Mouse (Mus musculus): ENCODE results near the gene Dpagt1. TPM values are rescaled to one million over a fixed set of nuclear protein-coding genes. Genes with fewer than 3 reads are reported as not detected.
"Not testable (repeated sequence)": the region's sequence is repeated elsewhere in the genome, so short reads cannot be mapped to it uniquely, and the experiment has no call there.

Dpagt1 gene
- polyA plus RNA-seq, 1 experiment, result 0.15 TPM

DNA sequence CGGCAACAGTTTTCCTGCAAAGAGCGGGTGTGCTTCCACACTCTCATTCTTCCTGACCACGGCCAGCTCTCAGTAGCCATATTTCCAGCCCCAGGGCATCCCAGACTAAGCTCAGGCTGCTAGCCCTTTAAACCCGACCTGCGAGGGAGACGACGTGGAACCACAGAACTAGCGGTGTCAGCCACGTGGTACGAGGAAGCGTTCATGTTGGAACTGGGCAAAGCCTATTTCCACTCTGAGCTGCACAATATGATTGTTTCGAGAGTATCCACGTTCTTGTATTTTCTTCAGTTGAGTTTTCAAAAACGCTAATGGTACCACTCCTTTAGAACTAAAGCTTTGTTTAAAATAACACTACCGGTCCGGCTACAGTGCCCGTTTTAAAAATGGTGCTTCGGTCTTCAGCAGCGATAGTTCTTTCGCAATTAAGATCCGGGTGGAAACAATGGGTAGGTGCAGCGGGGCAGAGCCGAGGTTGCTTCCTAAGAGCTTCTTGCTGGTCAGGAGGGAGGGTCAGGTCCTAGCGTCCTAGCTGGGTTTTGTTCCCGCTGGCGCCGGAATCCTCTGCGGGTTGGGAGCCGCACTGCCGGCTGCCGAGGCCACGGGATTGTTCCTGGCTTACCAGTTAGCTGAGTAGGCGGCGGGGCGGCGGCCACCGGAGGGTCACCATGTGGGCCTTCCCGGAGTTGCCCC lies 698 bp downstream of the Dpagt1 start:
- Histone ChIP-seq H3K4me3 (replicated peaks) (peak overlapping the region; percentile 84), H3K27me3 (ENCODE audit: control insufficient read depth) (no peaks in the 10 kb centered on the region), H3K4me1 (ENCODE audit: control insufficient read depth) (peaks cover 43% of the 10 kb centered on the region), H3K9me3 (ENCODE audit: control insufficient read depth, low read length) (no peaks in the 10 kb centered on the region), H3K36me3 (ENCODE audit: control insufficient read depth) (peaks cover 37% of the 10 kb centered on the region)
- TF ChIP-seq GATA1 (IDR thresholded peaks at IDR 0.05; ENCODE audit: low read length) (no peak), TAL1 (IDR thresholded peaks at IDR 0.05; ENCODE audit: low read length) (no peak)

DNA sequence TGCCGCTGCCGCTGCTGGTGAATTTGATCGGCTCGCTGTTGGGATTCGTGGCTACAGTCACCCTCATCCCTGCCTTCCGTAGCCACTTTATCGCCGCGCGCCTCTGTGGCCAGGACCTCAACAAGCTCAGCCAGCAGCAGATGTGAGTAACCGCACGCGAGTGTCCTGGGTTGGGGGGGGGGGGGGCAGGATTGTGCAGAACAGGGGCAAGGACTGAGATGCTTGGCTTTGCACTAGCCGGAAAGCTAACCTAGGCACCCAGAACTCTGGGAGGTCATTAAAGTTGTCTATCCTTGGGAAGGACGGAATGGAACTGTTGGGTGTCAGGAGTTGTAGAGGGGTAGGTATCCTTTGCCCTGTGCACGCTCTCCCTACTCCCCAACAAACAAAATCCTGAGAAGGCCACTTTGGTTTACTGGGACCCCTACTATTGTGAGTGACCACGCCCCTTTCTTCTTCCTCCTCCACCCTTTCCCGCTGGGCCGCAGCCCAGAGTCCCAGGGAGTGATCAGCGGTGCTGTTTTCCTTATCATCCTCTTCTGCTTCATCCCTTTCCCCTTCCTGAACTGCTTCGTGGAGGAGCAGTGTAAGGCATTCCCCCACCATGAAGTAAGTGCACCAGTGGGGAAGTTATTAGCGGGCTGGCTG lies 1.4 kb downstream of the Dpagt1 start:
- TF ChIP-seq TAL1 (IDR thresholded peaks at IDR 0.05; ENCODE audit: low read length) (no peak), GATA1 (IDR thresholded peaks at IDR 0.05; ENCODE audit: low read length) (no peak)
- Histone ChIP-seq H3K27me3 (ENCODE audit: control insufficient read depth) (no peaks in the 10 kb centered on the region), H3K9me3 (ENCODE audit: control insufficient read depth, low read length) (no peaks in the 10 kb centered on the region), H3K36me3 (ENCODE audit: control insufficient read depth) (peaks cover 43% of the 10 kb centered on the region), H3K4me3 (replicated peaks) (peak overlapping the region; percentile 84), H3K4me1 (ENCODE audit: control insufficient read depth) (peaks cover 44% of the 10 kb centered on the region)

DNA sequence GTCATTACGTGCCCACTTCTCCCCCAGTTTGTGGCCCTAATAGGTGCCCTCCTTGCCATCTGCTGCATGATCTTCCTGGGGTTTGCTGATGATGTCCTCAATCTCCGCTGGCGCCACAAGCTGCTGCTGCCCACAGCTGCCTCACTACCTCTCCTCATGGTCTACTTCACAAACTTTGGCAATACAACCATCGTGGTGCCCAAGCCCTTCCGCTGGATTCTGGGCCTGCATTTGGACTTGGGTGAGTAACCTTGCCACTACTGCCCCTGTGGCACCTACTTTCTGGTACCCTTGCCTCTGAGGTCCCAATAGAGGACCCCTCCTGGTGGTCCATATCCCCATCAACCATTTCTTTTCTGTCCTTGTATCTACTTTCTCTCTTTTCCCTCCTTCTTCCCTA lies 2.1 kb downstream of the Dpagt1 start:
- no peak for TF ChIP-seq GATA1 (IDR thresholded peaks at IDR 0.05; ENCODE audit: low read length)
- no peak for TF ChIP-seq TAL1 (IDR thresholded peaks at IDR 0.05; ENCODE audit: low read length)
- Histone ChIP-seq H3K4me1 (ENCODE audit: control insufficient read depth) (peaks cover 51% of the 10 kb centered on the region), H3K27me3 (ENCODE audit: control insufficient read depth) (no peaks in the 10 kb centered on the region), H3K9me3 (ENCODE audit: control insufficient read depth, low read length) (no peaks in the 10 kb centered on the region), H3K4me3 (replicated peaks) (peak overlapping the region; percentile 84), H3K36me3 (ENCODE audit: control insufficient read depth) (peaks cover 51% of the 10 kb centered on the region)

DNA sequence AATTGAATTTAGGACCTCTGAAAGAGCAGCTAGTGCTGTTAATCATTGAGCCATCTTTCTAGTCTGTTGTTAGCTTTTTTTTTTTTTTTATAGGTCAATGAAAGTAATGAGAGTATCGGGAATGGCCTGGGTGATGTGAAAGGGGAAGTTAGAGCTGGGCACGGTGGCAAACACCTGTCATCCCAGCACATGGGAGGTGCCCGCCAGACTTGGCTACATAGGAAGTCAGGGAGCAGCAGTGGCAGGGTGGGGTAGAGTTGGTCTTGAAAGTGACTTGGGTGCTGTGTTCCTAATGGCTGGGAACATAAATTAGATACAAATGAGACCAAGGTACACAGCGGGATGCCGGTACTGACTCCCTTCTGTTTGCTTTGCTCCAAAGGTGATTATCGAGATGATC lies 4.9 kb downstream of the Dpagt1 start:
- TF ChIP-seq TAL1 (IDR thresholded peaks at IDR 0.05; ENCODE audit: low read length) (no peak), GATA1 (IDR thresholded peaks at IDR 0.05; ENCODE audit: low read length) (no peak)
- Histone ChIP-seq H3K9me3 (ENCODE audit: control insufficient read depth, low read length) (peaks cover 3% of the 10 kb centered on the region; the same call in 1 of the 2 replicates), H3K4me3 (replicated peaks) (no peak overlapping the region), H3K36me3 (ENCODE audit: control insufficient read depth) (peaks cover 75% of the 10 kb centered on the region), H3K27me3 (ENCODE audit: control insufficient read depth) (no peaks in the 10 kb centered on the region), H3K4me1 (ENCODE audit: control insufficient read depth) (peaks cover 53% of the 10 kb centered on the region)

DNA sequence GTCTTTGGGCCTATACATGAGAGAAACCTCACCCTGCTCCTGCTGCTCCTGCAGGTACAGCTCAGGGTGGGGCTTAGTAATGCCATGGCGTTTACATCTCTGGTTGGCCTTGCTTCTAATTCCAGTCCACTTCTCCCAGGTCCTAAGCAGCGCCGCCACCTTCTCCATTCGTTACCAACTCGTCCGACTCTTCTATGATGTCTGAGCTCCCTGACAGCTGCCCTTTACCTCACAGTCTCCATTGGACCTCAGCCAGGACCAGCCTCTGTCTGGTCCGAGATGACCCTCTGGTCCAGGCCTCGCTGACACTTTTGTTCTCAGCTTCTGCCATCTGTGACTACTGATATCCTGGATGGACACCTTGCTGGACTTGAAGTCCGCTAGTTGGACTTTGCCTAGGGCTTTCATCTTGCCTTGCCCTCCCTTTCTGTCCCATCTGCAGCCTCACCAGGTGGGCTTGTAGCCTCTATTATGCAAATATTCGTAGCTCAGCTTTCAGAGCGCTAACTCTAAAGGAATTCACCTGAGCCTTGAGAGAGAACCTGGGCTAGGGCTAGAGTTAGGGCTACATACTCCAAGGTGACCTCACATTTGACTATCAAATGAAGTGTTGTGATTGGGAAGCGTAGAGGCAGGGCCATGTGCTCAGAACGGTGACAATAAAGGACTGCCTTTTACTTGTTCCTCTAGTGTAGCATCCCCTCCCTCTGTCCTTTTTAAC lies 7.3 kb downstream of the Dpagt1 start:
- peak overlapping the region; percentile 70 for H3K4me3 ChIP-seq (replicated peaks)
- TF ChIP-seq GATA1 (IDR thresholded peaks at IDR 0.05; ENCODE audit: low read length) (no peak), TAL1 (IDR thresholded peaks at IDR 0.05; ENCODE audit: low read length) (no peak)
- H3K36me3 ChIP-seq (ENCODE audit: control insufficient read depth), result peaks cover 95% of the 10 kb centered on the region
- no peaks in the 10 kb centered on the region for H3K27me3 ChIP-seq (ENCODE audit: control insufficient read depth)
- H3K4me1 ChIP-seq (ENCODE audit: control insufficient read depth), result peaks cover 48% of the 10 kb centered on the region
- peaks cover 3% of the 10 kb centered on the region; the same call in 1 of the 2 replicates for H3K9me3 ChIP-seq (ENCODE audit: control insufficient read depth, low read length)

DNA sequence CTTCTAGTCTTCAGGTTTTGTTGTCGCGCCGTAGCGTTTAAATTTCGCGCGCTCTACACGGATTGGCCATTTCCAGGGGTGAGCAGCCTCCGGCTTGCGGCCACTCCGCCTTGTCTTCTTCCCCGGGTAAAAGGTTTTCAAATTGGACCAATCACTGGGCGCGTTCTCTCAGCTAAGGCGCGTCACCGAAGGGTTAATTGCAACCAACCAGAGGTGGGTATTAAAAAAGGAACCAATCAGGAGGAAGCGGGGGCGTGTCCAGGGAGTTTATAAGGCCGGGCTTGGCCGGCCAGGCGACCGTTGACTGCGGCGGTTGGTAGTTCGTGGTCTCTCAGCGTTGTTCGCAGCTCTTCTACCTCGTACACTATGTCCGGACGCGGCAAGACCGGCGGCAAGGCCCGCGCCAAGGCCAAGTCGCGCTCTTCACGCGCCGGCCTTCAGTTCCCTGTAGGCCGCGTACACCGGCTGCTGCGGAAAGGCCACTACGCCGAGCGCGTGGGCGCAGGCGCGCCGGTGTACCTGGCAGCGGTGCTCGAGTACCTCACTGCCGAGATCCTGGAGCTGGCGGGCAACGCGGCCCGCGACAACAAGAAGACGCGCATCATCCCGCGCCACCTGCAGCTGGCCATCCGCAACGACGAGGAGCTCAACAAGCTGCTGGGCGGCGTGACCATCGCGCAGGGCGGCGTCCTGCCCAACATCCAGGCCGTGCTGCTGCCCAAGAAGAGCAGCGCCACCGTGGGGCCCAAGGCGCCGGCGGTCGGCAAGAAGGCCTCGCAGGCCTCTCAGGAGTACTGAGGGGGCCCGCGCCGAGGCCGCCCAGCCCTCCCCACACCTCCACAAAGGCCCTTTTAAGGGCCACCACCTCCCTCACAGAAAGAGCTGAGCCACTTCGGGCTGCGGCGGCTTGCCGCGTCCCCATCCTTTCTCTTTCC lies 8.8 kb downstream of the Dpagt1 start, which contains the start of gene H2afx:
Gene H2afx (plus strand): TSS at position 299 of the 935 bp plus-strand sequence.
- Histone ChIP-seq H3K9me3 (ENCODE audit: control insufficient read depth, low read length) (peaks cover 3% of the 10 kb centered on the region; the same call in 1 of the 2 replicates), H3K4me3 (replicated peaks) (peak within 1 kb of the TSS; percentile 70), H3K27me3 (ENCODE audit: control insufficient read depth) (no peaks in the 10 kb centered on the region), H3K36me3 (ENCODE audit: control insufficient read depth) (peaks cover 96% of the 10 kb centered on the region), H3K4me1 (ENCODE audit: control insufficient read depth) (peaks cover 55% of the 10 kb centered on the region)
- TF ChIP-seq TAL1 (IDR thresholded peaks at IDR 0.05; ENCODE audit: low read length) (no peak), GATA1 (IDR thresholded peaks at IDR 0.05; ENCODE audit: low read length) (no peak)

DNA sequence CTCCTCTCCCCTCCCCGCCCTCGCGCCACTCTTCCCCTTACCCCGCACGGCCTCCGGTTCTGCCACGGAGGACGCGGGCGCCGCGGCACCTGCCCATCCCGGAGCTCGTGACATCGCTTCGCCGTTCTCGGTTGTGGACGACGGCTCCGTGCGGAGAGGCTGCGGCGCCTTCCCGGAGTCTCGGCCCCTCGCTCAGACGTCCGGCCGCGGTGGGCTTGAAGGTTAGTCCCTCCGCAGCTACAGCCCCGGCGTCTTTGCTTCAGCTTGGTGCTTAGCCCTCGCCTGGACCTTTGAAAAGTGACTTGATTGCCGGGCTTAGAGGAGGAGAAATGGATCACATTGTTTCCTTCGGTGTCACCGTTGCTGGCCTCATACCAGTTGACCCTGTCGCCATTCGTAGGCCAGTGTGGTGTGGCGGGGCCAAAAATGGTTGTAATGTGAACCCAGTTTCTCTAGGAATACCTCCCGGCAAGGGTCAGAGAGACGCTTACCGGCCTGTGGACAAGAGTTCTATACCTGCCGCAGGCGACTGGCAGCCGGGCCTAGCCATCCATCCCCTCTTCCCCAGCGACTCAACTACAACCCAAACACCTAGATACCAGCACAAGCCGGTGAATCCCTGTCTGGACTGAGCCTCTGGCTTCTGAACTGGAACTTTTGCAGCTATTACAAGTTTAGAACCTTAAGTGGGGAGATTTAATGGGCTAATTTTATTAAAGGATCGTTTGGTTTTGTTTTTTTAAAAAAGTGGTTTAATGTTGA lies 9.7 kb downstream of the Dpagt1 start:
- no peak for TF ChIP-seq TAL1 (IDR thresholded peaks at IDR 0.05; ENCODE audit: low read length)
- TF ChIP-seq GATA1 (IDR thresholded peaks at IDR 0.05; ENCODE audit: low read length), result no peak
- no peaks in the 10 kb centered on the region for H3K27me3 ChIP-seq (ENCODE audit: control insufficient read depth)
- peak overlapping the region; percentile 70 for H3K4me3 ChIP-seq (replicated peaks)
- H3K36me3 ChIP-seq (ENCODE audit: control insufficient read depth), result peaks cover 96% of the 10 kb centered on the region
- peaks cover 60% of the 10 kb centered on the region for H3K4me1 ChIP-seq (ENCODE audit: control insufficient read depth)
- H3K9me3 ChIP-seq (ENCODE audit: control insufficient read depth, low read length), result peaks cover 3% of the 10 kb centered on the region; the same call in 1 of the 2 replicates

DNA sequence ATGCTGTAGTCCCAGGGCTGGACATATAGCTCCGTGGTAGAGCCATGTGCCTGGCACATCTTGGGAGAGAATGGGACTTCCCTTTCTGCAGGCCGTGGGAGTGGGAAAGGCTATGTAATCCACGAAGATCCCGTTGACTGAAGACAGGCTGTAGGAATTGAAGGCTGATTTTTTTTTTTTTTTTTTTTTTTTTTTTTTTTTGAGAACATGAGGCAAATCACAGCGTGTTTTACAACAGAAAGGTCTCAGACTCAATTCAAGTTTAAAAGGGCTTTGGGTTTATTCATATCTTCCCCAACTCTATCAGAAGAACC lies 10.2 kb downstream of the Dpagt1 start:
- no peak for TF ChIP-seq TAL1 (IDR thresholded peaks at IDR 0.05; ENCODE audit: low read length)
- TF ChIP-seq GATA1 (IDR thresholded peaks at IDR 0.05; ENCODE audit: low read length), result no peak
- Histone ChIP-seq H3K4me3 (replicated peaks) (peak overlapping the region; percentile 70), H3K9me3 (ENCODE audit: control insufficient read depth, low read length) (peaks cover 3% of the 10 kb centered on the region), H3K36me3 (ENCODE audit: control insufficient read depth) (peaks cover 96% of the 10 kb centered on the region), H3K4me1 (ENCODE audit: control insufficient read depth) (peaks cover 56% of the 10 kb centered on the region), H3K27me3 (ENCODE audit: control insufficient read depth) (no peaks in the 10 kb centered on the region)

DNA sequence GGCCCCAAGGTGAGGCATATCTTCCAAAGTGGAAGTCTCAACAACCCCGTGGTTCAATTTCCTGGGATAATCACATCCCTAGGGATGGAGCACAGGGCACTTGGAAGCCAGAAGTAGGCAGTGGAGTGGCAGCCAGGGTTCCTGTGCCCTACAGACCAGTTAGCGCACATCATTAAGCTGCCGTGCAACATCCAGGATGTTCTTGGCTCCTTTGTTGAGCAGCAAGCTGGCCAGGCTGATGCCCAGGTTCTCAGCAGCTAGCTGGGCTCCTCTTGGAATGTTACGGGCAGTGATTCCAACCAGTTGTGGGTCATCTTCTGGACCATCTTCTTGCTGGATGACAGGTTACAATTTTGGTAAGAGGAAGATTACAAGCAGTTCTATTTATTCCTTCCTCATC lies 10.7 kb downstream of the Dpagt1 start:
- H3K9me3 ChIP-seq (ENCODE audit: control insufficient read depth, low read length); H3K27me3 ChIP-seq (ENCODE audit: control insufficient read depth): not testable (repeated sequence)
- Histone ChIP-seq H3K4me1 (ENCODE audit: control insufficient read depth) (peaks cover 55% of the 10 kb centered on the region), H3K4me3 (replicated peaks) (peak overlapping the region; percentile 70), H3K36me3 (ENCODE audit: control insufficient read depth) (peaks cover 96% of the 10 kb centered on the region)

Data from erythroblast, embryonic 14.5 days (primary cell).